Mouse (Mus musculus): ENCODE results near the gene Mrpl55. TPM values are rescaled to one million over a fixed set of nuclear protein-coding genes. Genes with fewer than 3 reads are reported as not detected.

The Mrpl55 gene
- polyA plus RNA-seq, 1 experiment from 2014 or later, result 108 TPM

- Histone ChIP-seq H3K4me2 (ENCODE audit: low read depth, low read length) (no peak overlapping the region), H3K4me3 (ENCODE audit: low read depth, low read length) (no peak overlapping the region), H3K36me3 (ENCODE audit: control insufficient read depth, insufficient read depth, low read length) (no peaks in the 10 kb centered on the region), H3K27ac (ENCODE audit: low read depth, low read length) (no peak overlapping the region), H3K9ac (replicated peaks; ENCODE audit: low read depth, low read length) (no peak overlapping the region), H3K9me3 (ENCODE audit: control insufficient read depth, low read length) (no peaks in the 10 kb centered on the region), H3K27me3 (ENCODE audit: control insufficient read depth, insufficient read depth, low read length) (no peaks in the 10 kb centered on the region), H3K4me1 (ENCODE audit: control insufficient read depth, insufficient read depth, low read length) (peaks cover 24% of the 10 kb centered on the region)
- WGBS, result 16% methylated on average over 7 of the region's 7 CpGs
- no peak for ATAC-seq (ENCODE audit: low read depth)
These were observed 28.0 kb downstream of the Mrpl55 start for GRCm38 (mm10) chr11:59230144-59230760.

- no peak for ATAC-seq (ENCODE audit: low read depth)
- Histone ChIP-seq H3K9me3 (ENCODE audit: control insufficient read depth, low read length) (no peaks in the 10 kb centered on the region), H3K27me3 (ENCODE audit: control insufficient read depth, insufficient read depth, low read length) (no peaks in the 10 kb centered on the region), H3K4me1 (ENCODE audit: control insufficient read depth, insufficient read depth, low read length) (peaks cover 4% of the 10 kb centered on the region), H3K9ac (replicated peaks; ENCODE audit: low read depth, low read length) (no peak overlapping the region), H3K4me2 (ENCODE audit: low read depth, low read length) (no peak overlapping the region), H3K4me3 (ENCODE audit: low read depth, low read length) (no peak overlapping the region), H3K27ac (ENCODE audit: low read depth, low read length) (no peak overlapping the region), H3K36me3 (ENCODE audit: control insufficient read depth, insufficient read depth, low read length) (no peaks in the 10 kb centered on the region)
- 64% methylated on average over 2 of the region's 2 CpGs for WGBS
These were observed 30.5 kb downstream of the Mrpl55 start for GRCm38 (mm10) chr11:59232797-59233196.

DNA sequence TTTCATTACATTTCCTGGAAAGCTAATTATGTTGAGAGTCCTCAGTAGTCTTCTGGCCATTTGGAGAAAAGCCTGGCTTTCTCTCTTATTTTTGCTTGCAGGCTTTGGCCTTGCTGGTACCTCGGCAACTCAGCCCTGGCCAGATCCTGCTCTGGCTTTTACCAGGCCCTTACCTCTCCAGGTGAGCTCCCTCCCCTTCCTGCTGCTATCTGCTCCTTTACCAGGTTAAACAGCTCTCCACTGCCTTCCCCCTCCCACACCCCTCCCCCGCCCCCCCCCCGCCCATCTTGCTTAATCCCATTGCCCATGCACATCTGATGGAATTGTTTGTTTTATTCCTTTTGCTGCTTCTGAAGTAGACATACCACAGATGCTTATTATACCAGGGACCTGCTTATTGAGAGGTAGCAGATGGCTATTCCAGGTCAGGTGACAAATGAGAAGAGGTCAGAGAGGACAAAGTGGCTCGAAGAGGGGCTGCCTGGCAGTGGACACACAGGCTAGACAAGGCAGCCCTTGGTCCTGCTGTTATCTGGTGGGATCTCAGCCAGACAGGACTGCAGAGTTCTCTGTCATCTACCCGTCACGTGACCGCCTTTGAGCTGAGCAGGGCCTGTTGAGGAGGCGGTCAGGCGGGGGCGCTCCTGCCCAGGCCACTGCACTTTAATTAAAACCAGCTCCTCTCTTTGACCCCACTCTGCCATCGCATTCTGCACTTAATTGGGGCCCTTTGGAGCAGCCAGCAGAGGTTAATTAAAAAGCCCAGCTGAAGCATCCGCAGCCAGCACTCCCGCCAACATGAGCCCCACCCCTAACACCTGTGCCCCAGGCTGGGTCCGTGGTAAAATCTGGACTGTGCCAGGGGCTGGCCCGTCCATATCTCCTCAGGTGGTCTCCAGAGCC is 36.5 kb downstream of the Mrpl55 start:
- peak; percentile 60; the same call in 1 of the 2 replicates for ATAC-seq (ENCODE audit: low read depth)
- WGBS, result 4% methylated on average over 15 of the region's 15 CpGs
- Histone ChIP-seq H3K4me3 (ENCODE audit: low read depth, low read length) (no peak overlapping the region), H3K27me3 (ENCODE audit: control insufficient read depth, insufficient read depth, low read length) (no peaks in the 10 kb centered on the region), H3K4me2 (ENCODE audit: low read depth, low read length) (no peak overlapping the region), H3K27ac (ENCODE audit: low read depth, low read length) (no peak overlapping the region), H3K9ac (replicated peaks; ENCODE audit: low read depth, low read length) (no peak overlapping the region), H3K4me1 (ENCODE audit: control insufficient read depth, insufficient read depth, low read length) (0 out of 2 replicates have a peak, but pooled peaks cover 4% of the 10 kb centered on the region), H3K36me3 (ENCODE audit: control insufficient read depth, insufficient read depth, low read length) (no peaks in the 10 kb centered on the region), H3K9me3 (ENCODE audit: control insufficient read depth, low read length) (no peaks in the 10 kb centered on the region)

DNA sequence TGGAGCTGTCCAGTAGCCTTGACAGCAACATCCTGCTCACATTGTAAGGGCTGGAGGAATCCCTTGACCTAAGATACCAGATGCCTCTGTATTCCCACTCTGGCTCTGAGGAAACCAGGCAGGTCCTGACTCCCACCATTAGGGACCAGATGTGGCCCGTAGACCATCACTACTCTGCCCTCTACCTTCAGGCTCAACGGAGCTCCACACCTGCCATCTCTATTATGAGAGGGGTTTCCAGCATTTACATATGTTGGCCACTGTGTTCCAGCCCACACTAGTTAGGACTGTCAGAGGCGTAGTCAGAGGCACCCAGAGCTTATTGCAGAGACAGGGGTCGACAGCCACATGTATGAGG is 37.1 kb downstream of the Mrpl55 start:
- 0 out of 2 replicates have a peak, but pooled peaks have one; percentile 31 for ATAC-seq (ENCODE audit: low read depth)
- Histone ChIP-seq H3K4me2 (ENCODE audit: low read depth, low read length) (no peak overlapping the region), H3K36me3 (ENCODE audit: control insufficient read depth, insufficient read depth, low read length) (no peaks in the 10 kb centered on the region), H3K9ac (replicated peaks; ENCODE audit: low read depth, low read length) (no peak overlapping the region), H3K4me3 (ENCODE audit: low read depth, low read length) (no peak overlapping the region), H3K9me3 (ENCODE audit: control insufficient read depth, low read length) (no peaks in the 10 kb centered on the region), H3K27ac (ENCODE audit: low read depth, low read length) (no peak overlapping the region), H3K4me1 (ENCODE audit: control insufficient read depth, insufficient read depth, low read length) (0 out of 2 replicates have a peak, but pooled peaks cover 4% of the 10 kb centered on the region), H3K27me3 (ENCODE audit: control insufficient read depth, insufficient read depth, low read length) (no peaks in the 10 kb centered on the region)
- WGBS, result 53% methylated on average over 4 of the region's 4 CpGs

- Histone ChIP-seq H3K27me3 (ENCODE audit: control insufficient read depth, insufficient read depth, low read length) (no peaks in the 10 kb centered on the region), H3K4me3 (ENCODE audit: low read depth, low read length) (no peak overlapping the region), H3K27ac (ENCODE audit: low read depth, low read length) (no peak overlapping the region), H3K9ac (replicated peaks; ENCODE audit: low read depth, low read length) (no peak overlapping the region), H3K4me2 (ENCODE audit: low read depth, low read length) (no peak overlapping the region), H3K36me3 (ENCODE audit: control insufficient read depth, insufficient read depth, low read length) (no peaks in the 10 kb centered on the region), H3K4me1 (ENCODE audit: control insufficient read depth, insufficient read depth, low read length) (0 out of 2 replicates have a peak, but pooled peaks cover 4% of the 10 kb centered on the region), H3K9me3 (ENCODE audit: control insufficient read depth, low read length) (no peaks in the 10 kb centered on the region)
- WGBS, result 83% methylated on average over 4 of the region's 4 CpGs
- no peak for ATAC-seq (ENCODE audit: low read depth)
These were observed 37.5 kb downstream of the Mrpl55 start for GRCm38 (mm10) chr11:59239796-59240195.

DNA sequence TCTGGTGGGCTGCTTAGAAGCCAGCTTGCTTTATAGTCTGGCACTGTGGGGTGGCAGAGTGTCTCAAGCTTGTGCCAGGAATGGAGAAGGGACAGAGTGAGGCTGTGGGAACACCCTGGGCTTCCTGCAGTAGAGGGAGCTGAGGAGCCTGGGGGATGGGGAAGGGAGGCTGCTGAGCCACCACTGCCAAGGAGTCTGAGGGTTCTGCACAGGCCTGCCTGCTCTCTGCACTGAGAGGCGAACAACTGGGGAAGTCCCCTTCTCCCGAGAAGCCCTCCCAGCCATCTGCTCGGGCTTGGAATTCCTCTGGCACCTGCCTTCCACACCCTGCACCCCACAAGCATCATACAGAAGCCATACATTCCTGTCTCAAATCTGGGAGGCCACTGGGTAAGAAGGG is 39.6 kb downstream of the Mrpl55 start:
- Histone ChIP-seq H3K27ac (ENCODE audit: low read depth, low read length) (no peak overlapping the region), H3K36me3 (ENCODE audit: control insufficient read depth, insufficient read depth, low read length) (no peaks in the 10 kb centered on the region), H3K4me3 (ENCODE audit: low read depth, low read length) (no peak overlapping the region), H3K4me2 (ENCODE audit: low read depth, low read length) (no peak overlapping the region), H3K9me3 (ENCODE audit: control insufficient read depth, low read length) (no peaks in the 10 kb centered on the region), H3K9ac (replicated peaks; ENCODE audit: low read depth, low read length) (no peak overlapping the region), H3K27me3 (ENCODE audit: control insufficient read depth, insufficient read depth, low read length) (no peaks in the 10 kb centered on the region), H3K4me1 (ENCODE audit: control insufficient read depth, insufficient read depth, low read length) (0 out of 2 replicates have a peak, but pooled peaks cover 4% of the 10 kb centered on the region)
- 43% methylated on average over 3 of the region's 3 CpGs for WGBS
- no peak for ATAC-seq (ENCODE audit: low read depth)

DNA sequence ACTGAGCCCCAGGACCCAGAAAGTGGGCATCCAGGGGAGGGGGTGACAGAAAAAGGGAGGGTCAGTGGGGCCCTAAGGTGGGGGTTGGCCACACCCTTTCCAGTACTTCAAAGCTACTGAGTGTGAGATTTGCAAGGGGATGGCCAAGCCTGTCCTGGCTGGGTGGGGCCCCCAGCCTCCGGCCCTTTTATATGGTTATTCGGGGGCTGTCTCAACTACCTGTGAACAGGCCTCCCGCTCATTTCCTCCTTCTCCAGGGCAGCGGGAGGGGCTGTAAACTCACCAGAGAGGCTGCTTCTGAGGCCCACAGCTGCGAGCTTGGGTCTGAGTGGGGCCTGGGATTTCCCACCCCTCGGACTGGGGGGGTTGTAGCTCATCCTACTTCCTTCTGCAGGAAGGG is 41.6 kb downstream of the Mrpl55 start:
- Histone ChIP-seq H3K4me1 (ENCODE audit: control insufficient read depth, insufficient read depth, low read length) (0 out of 2 replicates have a peak, but pooled peaks cover under 1% of the 10 kb centered on the region), H3K4me3 (ENCODE audit: low read depth, low read length) (no peak overlapping the region), H3K9ac (replicated peaks; ENCODE audit: low read depth, low read length) (no peak overlapping the region), H3K4me2 (ENCODE audit: low read depth, low read length) (no peak overlapping the region), H3K36me3 (ENCODE audit: control insufficient read depth, insufficient read depth, low read length) (no peaks in the 10 kb centered on the region), H3K9me3 (ENCODE audit: control insufficient read depth, low read length) (no peaks in the 10 kb centered on the region), H3K27ac (ENCODE audit: low read depth, low read length) (no peak overlapping the region), H3K27me3 (ENCODE audit: control insufficient read depth, insufficient read depth, low read length) (no peaks in the 10 kb centered on the region)
- ATAC-seq (ENCODE audit: low read depth), result no peak
- 11% methylated on average over 6 of the region's 6 CpGs for WGBS

DNA sequence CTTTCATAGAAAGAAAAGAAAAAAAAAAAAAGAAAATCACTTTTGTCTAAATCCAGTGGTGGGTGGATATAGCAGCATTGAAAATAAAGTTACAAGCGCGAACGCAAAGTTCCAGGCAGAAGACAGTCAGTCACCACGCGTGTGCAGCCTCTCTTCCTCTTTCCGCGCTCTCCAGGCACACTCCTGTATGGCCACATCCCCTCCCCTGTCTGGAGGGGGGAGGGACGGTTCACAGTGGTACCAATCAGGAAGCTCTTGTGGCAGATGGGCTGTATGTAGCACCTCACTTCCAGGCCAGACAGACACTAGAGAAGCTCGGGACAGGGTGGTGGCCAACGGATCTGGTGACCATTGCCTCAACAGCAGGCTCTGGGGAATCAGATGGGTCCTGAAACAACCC is 45.8 kb downstream of the Mrpl55 start:
- Histone ChIP-seq H3K4me2 (ENCODE audit: low read depth, low read length) (no peak overlapping the region), H3K4me3 (ENCODE audit: low read depth, low read length) (no peak overlapping the region), H3K4me1 (ENCODE audit: control insufficient read depth, insufficient read depth, low read length) (no peaks in the 10 kb centered on the region), H3K9ac (replicated peaks; ENCODE audit: low read depth, low read length) (no peak overlapping the region), H3K9me3 (ENCODE audit: control insufficient read depth, low read length) (no peaks in the 10 kb centered on the region), H3K27ac (ENCODE audit: low read depth, low read length) (no peak overlapping the region), H3K27me3 (ENCODE audit: control insufficient read depth, insufficient read depth, low read length) (no peaks in the 10 kb centered on the region), H3K36me3 (ENCODE audit: control insufficient read depth, insufficient read depth, low read length) (no peaks in the 10 kb centered on the region)
- no peak for ATAC-seq (ENCODE audit: low read depth)
- WGBS, result 75% methylated on average over 10 of the region's 10 CpGs
